Mouse (Mus musculus): ENCODE measurements around the gene Nelfb.

DNA sequence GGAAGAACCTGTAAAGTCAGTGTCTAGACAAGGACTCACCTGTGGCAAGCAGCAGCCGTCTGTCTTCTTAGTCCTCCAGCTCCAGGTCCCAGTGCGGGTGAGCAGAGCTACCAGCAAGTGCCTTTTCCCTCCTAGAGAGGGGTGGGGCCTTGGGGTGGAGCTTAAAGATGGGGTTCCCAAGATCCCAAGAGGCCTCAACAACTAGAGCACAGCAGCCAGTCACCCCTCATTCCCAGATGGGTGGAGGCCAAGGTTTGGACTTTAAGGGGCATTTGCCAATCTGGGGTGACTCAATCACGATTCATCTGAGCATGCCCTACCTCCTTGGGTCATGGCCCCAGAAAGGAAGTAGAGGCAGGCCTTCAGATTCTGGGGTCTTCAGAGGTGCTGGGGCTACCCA is 28.5 kb upstream of the Nelfb start:
- TF ChIP-seq POLR2A (IDR thresholded peaks at IDR 0.05; ENCODE audit: extremely low read depth, insufficient read depth, low read length): no peak
- TF ChIP-seq CTCF (IDR thresholded peaks at IDR 0.05; ENCODE audit: low read depth, low read length): no peak

Measured in liver, adult 2 months (tissue).